Mouse (Mus musculus): ENCODE data around the gene Sgms1.

- no peak for TF ChIP-seq GATA1 (IDR thresholded peaks at IDR 0.05; ENCODE audit: borderline replicate concordance, low read length)
- TF ChIP-seq FLI1 (IDR thresholded peaks at IDR 0.05; ENCODE audit: low read length), result no peak
Measured at GRCm38 (mm10) chr19:32211293-32211585, 178.3 kb downstream of the Sgms1 start.
